Mouse (Mus musculus): Measurements from ENCODE around the gene 1110051M20Rik. TPM values are rescaled to one million over a fixed set of nuclear protein-coding genes. Genes with fewer than 3 reads are reported as not detected.

Gene 1110051M20Rik
- total and polyA plus RNA-seq, 2 experiments from 2014 or later: 141 to 175 TPM

GRCm38 (mm10) chr2:91411473-91411872, 33.0 kb downstream of the 1110051M20Rik start:
- no peak for DNase-seq (ENCODE audit: low spot score)
- H3K9ac ChIP-seq (replicated peaks; ENCODE audit: low read length): no peak overlapping the region
- no peak overlapping the region for H3K4me3 ChIP-seq (ENCODE audit: low read length)
- TF ChIP-seq CTCF (IDR thresholded peaks at IDR 0.05; ENCODE audit: low read depth): no peak
- 45% methylated on average over 2 of the region's 2 CpGs for WGBS
- H3K27ac ChIP-seq: no peak overlapping the region
- H3K4me2 ChIP-seq (ENCODE audit: low read depth, low read length): no peak overlapping the region
- no peaks in the 10 kb centered on the region for H3K36me3 ChIP-seq (ENCODE audit: insufficient read depth, low read length)
- H3K9me3 ChIP-seq (ENCODE audit: low read length): no peaks in the 10 kb centered on the region
- no peaks in the 10 kb centered on the region for H3K27me3 ChIP-seq (ENCODE audit: insufficient read depth, low read length)
- H3K4me1 ChIP-seq (ENCODE audit: insufficient read depth, low read length): no peaks in the 10 kb centered on the region
- no peak for ATAC-seq

- 79% methylated on average over 2 of the region's 2 CpGs for WGBS
- ATAC-seq (no peak), DNase-seq (ENCODE audit: low spot score) (no peak)
- Histone ChIP-seq H3K9ac (replicated peaks; ENCODE audit: low read length) (no peak overlapping the region), H3K36me3 (ENCODE audit: insufficient read depth, low read length) (no peaks in the 10 kb centered on the region), H3K4me2 (ENCODE audit: low read depth, low read length) (no peak overlapping the region), H3K27ac (no peak overlapping the region), H3K4me1 (ENCODE audit: insufficient read depth, low read length) (no peaks in the 10 kb centered on the region), H3K4me3 (ENCODE audit: low read length) (no peak overlapping the region), H3K27me3 (ENCODE audit: insufficient read depth, low read length) (no peaks in the 10 kb centered on the region), H3K9me3 (ENCODE audit: low read length) (no peaks in the 10 kb centered on the region)
- no peak for TF ChIP-seq CTCF (IDR thresholded peaks at IDR 0.05; ENCODE audit: low read depth)
Observed at GRCm38 (mm10) chr2:91408031-91408430, 36.5 kb downstream of the 1110051M20Rik start.

GRCm38 (mm10) chr2:91405071-91405470, 39.4 kb downstream of the 1110051M20Rik start:
- no peak for DNase-seq (ENCODE audit: low spot score)
- ATAC-seq: no peak
- Histone ChIP-seq H3K4me3 (ENCODE audit: low read length) (no peak overlapping the region), H3K27ac (no peak overlapping the region), H3K36me3 (ENCODE audit: insufficient read depth, low read length) (no peaks in the 10 kb centered on the region), H3K4me2 (ENCODE audit: low read depth, low read length) (no peak overlapping the region), H3K4me1 (ENCODE audit: insufficient read depth, low read length) (peaks cover 2% of the 10 kb centered on the region; the same call in 1 of the 2 replicates), H3K9me3 (ENCODE audit: low read length) (no peaks in the 10 kb centered on the region), H3K9ac (replicated peaks; ENCODE audit: low read length) (no peak overlapping the region), H3K27me3 (ENCODE audit: insufficient read depth, low read length) (no peaks in the 10 kb centered on the region)
- WGBS: 87% methylated on average over 4 of the region's 4 CpGs
- TF ChIP-seq CTCF (IDR thresholded peaks at IDR 0.05; ENCODE audit: low read depth): no peak

- WGBS: 6% methylated on average over 2 of the region's 2 CpGs
- H3K9ac ChIP-seq (replicated peaks; ENCODE audit: low read length): no peak overlapping the region
- H3K4me2 ChIP-seq (ENCODE audit: low read depth, low read length): no peak overlapping the region
- DNase-seq (ENCODE audit: low spot score) (no peak), ATAC-seq (no peak)
- no peaks in the 10 kb centered on the region for H3K9me3 ChIP-seq (ENCODE audit: low read length)
- H3K4me3 ChIP-seq (ENCODE audit: low read length): no peak overlapping the region
- TF ChIP-seq CTCF (IDR thresholded peaks at IDR 0.05; ENCODE audit: low read depth): no peak
- peak overlapping the region; percentile 55 for H3K27ac ChIP-seq
- no peaks in the 10 kb centered on the region for H3K27me3 ChIP-seq (ENCODE audit: insufficient read depth, low read length)
- peaks cover 6% of the 10 kb centered on the region; the same call in 1 of the 2 replicates for H3K4me1 ChIP-seq (ENCODE audit: insufficient read depth, low read length)
- no peaks in the 10 kb centered on the region for H3K36me3 ChIP-seq (ENCODE audit: insufficient read depth, low read length)
Observed at GRCm38 (mm10) chr2:91399727-91400126, 44.8 kb downstream of the 1110051M20Rik start.

- Histone ChIP-seq H3K4me2 (ENCODE audit: low read depth, low read length) (no peak overlapping the region), H3K4me1 (ENCODE audit: insufficient read depth, low read length) (peaks cover 6% of the 10 kb centered on the region; the same call in 1 of the 2 replicates), H3K27me3 (ENCODE audit: insufficient read depth, low read length) (no peaks in the 10 kb centered on the region), H3K9ac (replicated peaks; ENCODE audit: low read length) (no peak overlapping the region), H3K36me3 (ENCODE audit: insufficient read depth, low read length) (no peaks in the 10 kb centered on the region), H3K9me3 (ENCODE audit: low read length) (no peaks in the 10 kb centered on the region), H3K27ac (peak overlapping the region; percentile 55), H3K4me3 (ENCODE audit: low read length) (no peak overlapping the region)
- no peak for TF ChIP-seq CTCF (IDR thresholded peaks at IDR 0.05; ENCODE audit: low read depth)
- 21% methylated on average over 3 of the region's 3 CpGs for WGBS
- DNase-seq (ENCODE audit: low spot score): no peak
- ATAC-seq: no peak
Observed at GRCm38 (mm10) chr2:91399168-91399567, 45.3 kb downstream of the 1110051M20Rik start.

GRCm38 (mm10) chr2:91394078-91394477, 50.4 kb downstream of the 1110051M20Rik start:
- Histone ChIP-seq H3K27ac (no peak overlapping the region), H3K4me3 (ENCODE audit: low read length) (no peak overlapping the region), H3K4me2 (ENCODE audit: low read depth, low read length) (no peak overlapping the region), H3K9me3 (ENCODE audit: low read length) (no peaks in the 10 kb centered on the region), H3K27me3 (ENCODE audit: insufficient read depth, low read length) (no peaks in the 10 kb centered on the region), H3K9ac (replicated peaks; ENCODE audit: low read length) (no peak overlapping the region), H3K36me3 (ENCODE audit: insufficient read depth, low read length) (no peaks in the 10 kb centered on the region), H3K4me1 (ENCODE audit: insufficient read depth, low read length) (no peaks in the 10 kb centered on the region; the same call in 1 of the 2 replicates)
- no peak for DNase-seq (ENCODE audit: low spot score)
- WGBS: 45% methylated on average over 4 of the region's 4 CpGs
- TF ChIP-seq CTCF (IDR thresholded peaks at IDR 0.05; ENCODE audit: low read depth): no peak
- no peak for ATAC-seq

- ATAC-seq (no peak), DNase-seq (ENCODE audit: low spot score) (no peak)
- TF ChIP-seq CTCF (IDR thresholded peaks at IDR 0.05; ENCODE audit: low read depth): no peak
- Histone ChIP-seq H3K9me3 (ENCODE audit: low read length) (no peaks in the 10 kb centered on the region), H3K27me3 (ENCODE audit: insufficient read depth, low read length) (no peaks in the 10 kb centered on the region), H3K4me3 (ENCODE audit: low read length) (no peak overlapping the region), H3K4me2 (ENCODE audit: low read depth, low read length) (no peak overlapping the region), H3K4me1 (ENCODE audit: insufficient read depth, low read length) (peaks cover 4% of the 10 kb centered on the region; the same call in 1 of the 2 replicates), H3K36me3 (ENCODE audit: insufficient read depth, low read length) (no peaks in the 10 kb centered on the region), H3K27ac (no peak overlapping the region), H3K9ac (replicated peaks; ENCODE audit: low read length) (no peak overlapping the region)
- 69% methylated on average over 3 of the region's 3 CpGs for WGBS
Observed at GRCm38 (mm10) chr2:91388738-91389137, 55.8 kb downstream of the 1110051M20Rik start.

Data from hindbrain, postnatal 0 days (tissue).